Mouse (Mus musculus) liver, adult 2 months (tissue): ENCODE data around the gene Cdhr4. TPM values are rescaled to one million over a fixed set of nuclear protein-coding genes. Genes with fewer than 3 reads are reported as not detected.
A peak's percentile ranks its signal among the peaks of the same experiment; 100 is the strongest.

Source experiments
- DNase-seq: peaks from one replicate; pipeline ENCODE4 v3.0.0-alpha.2; 2011; ENCODE audit warnings: low read depth, low spot score; ENCODE audit errors: extremely low read depth
- H3K27ac ChIP-seq: fragments of 200-500 bp; replicated peaks from 2 replicates; pipeline ENCODE4 v1.5.1; 2012; ENCODE audit warnings: low read depth, mild to moderate bottlenecking, control low read depth, inconsistent platforms, low read length; ENCODE audit not compliant: insufficient read depth
- H3K27me3 ChIP-seq: fragments of 200-500 bp; 2 replicates; pipeline ENCODE4 v1.6.1; 2012; ENCODE audit warnings: mild to moderate bottlenecking, moderate library complexity, low read length, inconsistent platforms; ENCODE audit not compliant: control insufficient read depth, insufficient read depth
- H3K36me3 ChIP-seq: fragments of 200-500 bp; 2 replicates; pipeline ENCODE4 v1.6.1; 2012; ENCODE audit warnings: low read length, inconsistent platforms; ENCODE audit not compliant: control insufficient read depth, insufficient read depth
- H3K4me1 ChIP-seq: fragments of 200-500 bp; 2 replicates; pipeline ENCODE4 v1.6.1; 2011; ENCODE audit warnings: low read length; ENCODE audit not compliant: control insufficient read depth, insufficient read depth
- H3K4me3 ChIP-seq: fragments of 200-500 bp; 2 replicates; pipeline ENCODE4 v1.5.1; 2011; ENCODE audit warnings: low read depth, mild to moderate bottlenecking, control low read depth, low read length, moderate library complexity; ENCODE audit not compliant: insufficient read depth
- H3K79me2 ChIP-seq: fragments of 200-500 bp; 2 replicates; pipeline ENCODE4 v1.6.1; 2012; ENCODE audit warnings: inconsistent platforms, mild to moderate bottlenecking, low read length, moderate library complexity; ENCODE audit not compliant: control insufficient read depth, insufficient read depth
- H3K9ac ChIP-seq: fragments of 200-500 bp; 2 replicates; pipeline ENCODE4 v1.6.1; 2012; ENCODE audit warnings: low read depth, mild to moderate bottlenecking, control low read depth, inconsistent platforms, low read length
- CTCF ChIP-seq: fragments of 200-500 bp; IDR thresholded peaks from 2 replicates; pipeline ENCODE4 v1.5.1; 2011; ENCODE audit warnings: low read depth, low read length, control low read depth
- POLR2A ChIP-seq: fragments of 200-500 bp; IDR thresholded peaks from 2 replicates; pipeline ENCODE4 v1.6.1; 2011; ENCODE audit warnings: low read length, control low read depth; ENCODE audit not compliant: insufficient read depth; ENCODE audit errors: extremely low read depth
- WGBS: fragments of 180-500 bp; shearing (Covaris S2); methylation state at CpG from one replicate; pipeline ENCODE4 v1.1.7; 2018; 5-methylcytosine and 5-hydroxymethylcytosine counted together
- polyA plus RNA-seq: library from polyadenylated mRNA; depleted of rRNA; stranded (reverse); fragments of >200 nt; gene quantifications from 2 replicates; pipeline ENCODE4 v1.2.3, GENCODE M21; 2012
- total RNA-seq: library from RNA; depleted of rRNA; stranded (reverse); fragments of >200 nt; gene quantifications from 2 replicates; pipeline ENCODE4 v1.2.3, GENCODE M21; 2014

The Cdhr4 gene
- total and polyA plus RNA-seq, 2 experiments: 0.44 TPM; not detected in 1

DNA sequence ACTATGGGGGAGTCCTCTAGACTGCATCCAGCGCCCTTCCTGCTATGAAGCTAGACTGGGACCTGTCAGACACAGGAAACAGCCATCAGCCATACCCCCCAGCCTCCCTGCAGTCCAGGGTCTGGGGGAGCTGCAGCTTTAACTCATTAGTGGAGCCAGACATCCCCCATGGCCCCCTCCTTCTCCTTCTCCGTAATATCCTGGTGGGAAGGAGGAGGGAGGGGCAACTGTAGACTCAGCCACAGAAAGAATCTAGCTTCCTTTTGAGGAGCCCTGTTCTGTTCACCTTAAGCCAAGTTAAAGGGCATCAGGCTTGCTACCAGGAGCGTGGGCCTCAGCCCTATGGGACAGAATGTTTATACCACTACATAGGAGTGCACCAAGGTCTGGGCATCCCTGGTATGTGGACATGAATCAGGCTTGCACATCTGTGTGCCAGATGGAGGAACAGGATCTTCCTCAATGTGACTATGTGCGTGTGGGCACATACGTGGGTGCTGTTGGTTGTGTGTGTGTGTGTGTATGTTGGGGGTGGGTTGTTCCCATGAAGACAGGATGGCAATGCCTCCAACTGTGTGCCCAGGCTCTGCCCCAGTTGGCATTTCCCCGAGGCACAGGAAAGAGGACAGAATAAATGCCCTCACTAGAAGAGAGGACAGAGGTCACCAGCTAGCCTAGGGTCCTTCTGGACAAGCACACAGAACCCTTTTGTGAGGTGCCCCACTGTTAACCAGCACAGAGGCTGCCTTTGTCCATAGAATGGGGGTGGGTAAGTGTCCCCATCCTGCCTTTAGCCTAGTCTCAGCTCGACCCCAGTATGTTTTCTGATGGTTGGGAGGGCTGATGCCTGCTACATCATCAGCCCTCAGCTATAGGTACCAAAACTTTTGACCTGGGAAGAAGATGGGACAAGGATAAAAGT is 10.4 kb upstream of the Cdhr4 start:
- Histone ChIP-seq H3K27ac (peak overlapping the region; percentile 66), H3K36me3 (no peaks in the 10 kb centered on the region), H3K4me1 (peaks cover 10% of the 10 kb centered on the region; the same call in 1 of the 2 replicates), H3K9ac (no peak overlapping the region; the same call in 1 of the 2 replicates), H3K79me2 (no peaks in the 10 kb centered on the region), H3K4me3 (no peak overlapping the region), H3K27me3 (no peaks in the 10 kb centered on the region)
- 59% methylated on average over 7 of the region's 7 CpGs for WGBS
- no peak for DNase-seq
- TF ChIP-seq POLR2A (no peak), CTCF (no peak)

DNA sequence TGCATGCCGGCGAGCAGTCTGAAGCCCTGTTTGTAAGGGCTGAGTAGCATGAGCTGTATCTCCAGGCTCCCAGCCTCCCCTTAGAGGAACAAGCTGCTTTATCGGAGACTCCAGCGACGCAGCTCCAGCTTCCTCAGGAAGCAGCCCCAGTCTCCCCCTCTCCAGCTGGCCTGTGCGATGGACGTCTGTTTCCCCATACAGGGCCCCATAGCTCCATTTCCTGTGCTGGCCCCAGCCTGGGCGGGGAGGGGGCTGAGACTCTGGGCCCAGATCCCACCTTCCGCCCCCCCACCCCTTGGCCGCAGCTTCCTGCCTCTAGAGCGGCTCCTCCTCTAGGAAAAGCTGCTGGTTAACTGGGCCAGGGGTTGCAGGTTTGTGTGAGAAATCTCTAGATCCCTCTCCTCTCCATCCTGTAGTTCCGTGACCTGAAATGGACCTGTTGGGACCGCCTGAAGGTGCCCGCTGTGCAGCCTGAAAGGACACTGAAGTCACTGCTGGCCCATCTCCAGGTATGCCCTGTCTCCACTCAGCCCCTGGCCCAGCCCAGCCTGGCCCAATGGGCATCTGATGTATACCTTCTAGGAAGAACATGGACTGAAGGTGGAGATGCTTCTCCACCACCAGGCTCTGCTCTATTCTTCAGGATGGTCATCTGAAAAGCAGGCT is 9.5 kb upstream of the Cdhr4 start, which contains the start of gene Gm20661:
Gene Gm20661, plus strand, starts transcription at position 378 of the 666 bp plus-strand sequence.
- H3K27ac ChIP-seq: peak within 1 kb of the TSS; percentile 82
- H3K27me3 ChIP-seq: no peaks in the 10 kb centered on the region
- DNase-seq: peak; percentile 36
- H3K4me1 ChIP-seq: peaks cover 10% of the 10 kb centered on the region; the same call in 1 of the 2 replicates
- whole genome bisulfite sequencing: 68% methylated on average over 14 of the region's 14 CpGs
- H3K36me3 ChIP-seq: no peaks in the 10 kb centered on the region
- no peaks in the 10 kb centered on the region for H3K79me2 ChIP-seq
- H3K4me3 ChIP-seq: no peak within 1 kb of the TSS; the same call in 1 of the 2 replicates
- TF ChIP-seq CTCF (no peak), POLR2A (no peak)
- no peak within 1 kb of the TSS; the same call in 1 of the 2 replicates for H3K9ac ChIP-seq

- Histone ChIP-seq H3K4me3 (no peak overlapping the region), H3K79me2 (no peaks in the 10 kb centered on the region), H3K9ac (no peak overlapping the region; the same call in 1 of the 2 replicates), H3K36me3 (no peaks in the 10 kb centered on the region), H3K27ac (peak overlapping the region; percentile 82), H3K27me3 (no peaks in the 10 kb centered on the region), H3K4me1 (peaks cover 10% of the 10 kb centered on the region; the same call in 1 of the 2 replicates)
- peak; percentile 28 for DNase-seq
- no peak for TF ChIP-seq CTCF
- no peak for TF ChIP-seq POLR2A
- WGBS: 65% methylated on average over 4 of the region's 4 CpGs
These were observed 8.8 kb upstream of the Cdhr4 start for GRCm38 (mm10) chr9:107983421-107983890.

DNA sequence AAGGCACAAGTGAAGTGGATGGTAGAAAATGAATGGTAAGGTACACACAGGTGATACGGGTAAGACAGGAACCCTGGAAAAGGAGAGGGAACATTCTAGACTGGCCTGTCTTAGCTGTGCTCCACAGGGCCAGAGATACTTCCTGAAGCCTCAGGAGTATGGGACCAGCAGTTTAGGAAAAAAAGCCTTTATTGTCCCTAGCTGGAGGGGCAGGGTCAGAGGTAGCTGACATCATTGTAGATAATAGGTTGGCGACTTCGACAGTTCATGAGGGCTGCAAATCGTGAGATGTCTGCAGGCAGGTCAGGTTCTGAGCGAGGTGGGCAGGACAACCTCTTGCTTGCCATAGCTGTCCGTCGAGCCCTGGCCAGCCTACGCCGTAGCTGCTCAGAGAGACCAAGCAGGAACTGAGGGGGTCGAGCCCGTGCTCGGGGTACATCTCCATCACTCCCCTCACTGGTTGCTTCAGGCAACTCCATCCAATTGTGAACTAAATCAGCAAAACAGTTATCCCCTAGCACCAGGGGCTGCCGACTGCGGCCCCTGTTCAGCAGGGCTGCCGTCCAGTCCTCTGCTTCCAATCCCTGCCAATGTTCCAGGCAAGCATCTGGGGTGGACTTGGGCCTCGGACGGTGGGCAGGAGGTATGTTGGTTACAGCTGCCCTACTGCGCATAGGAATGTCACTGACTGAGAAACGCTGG is 8.1 kb upstream of the Cdhr4 start:
- no peak for TF ChIP-seq POLR2A
- no peak for TF ChIP-seq CTCF
- no peak for DNase-seq
- 78% methylated on average over 19 of the region's 19 CpGs for WGBS
- Histone ChIP-seq H3K27me3 (no peaks in the 10 kb centered on the region), H3K27ac (peak overlapping the region; percentile 64), H3K9ac (peak overlapping the region; percentile 48; the same call in 1 of the 2 replicates), H3K4me3 (peak overlapping the region; percentile 21; the same call in 1 of the 2 replicates), H3K36me3 (no peaks in the 10 kb centered on the region), H3K4me1 (peaks cover 10% of the 10 kb centered on the region; the same call in 1 of the 2 replicates), H3K79me2 (no peaks in the 10 kb centered on the region)

- H3K4me1 ChIP-seq: peaks cover 10% of the 10 kb centered on the region; the same call in 1 of the 2 replicates
- no peaks in the 10 kb centered on the region for H3K79me2 ChIP-seq
- peak overlapping the region; percentile 11 for H3K27ac ChIP-seq
- no peak for DNase-seq
- peak overlapping the region; percentile 65 for H3K4me3 ChIP-seq
- peak overlapping the region; percentile 48; the same call in 1 of the 2 replicates for H3K9ac ChIP-seq
- TF ChIP-seq CTCF (no peak), POLR2A (no peak)
- H3K36me3 ChIP-seq: no peaks in the 10 kb centered on the region
- H3K27me3 ChIP-seq: no peaks in the 10 kb centered on the region
- WGBS: 69% methylated on average over 9 of the region's 9 CpGs
These were observed 7.6 kb upstream of the Cdhr4 start for GRCm38 (mm10) chr9:107984754-107985055.
